Mouse (Mus musculus) kidney, embryonic 14.5 days (tissue): ENCODE measurements around the gene D230025D16Rik. TPM values are rescaled to one million over a fixed set of nuclear protein-coding genes. Genes with fewer than 3 reads are reported as not detected.

Source experiments
- ATAC-seq: fragments of 200-750 bp; cut with Nextera tagmentation; 2 replicates; pipeline ENCODE4 v1.8.0; 2017; ENCODE audit warnings: moderate number of reproducible peaks, mild to moderate bottlenecking, moderate TSS enrichment, moderate library complexity; ENCODE audit not compliant: low FRiP score, low TSS enrichment
- H3K27ac ChIP-seq: fragments of 300-500 bp; sonication (generic); 2 replicates; pipeline ENCODE4 v1.5.1; 2014; ENCODE audit warnings: low read depth, mild to moderate bottlenecking, low read length, moderate library complexity, mixed read lengths
- H3K27me3 ChIP-seq: fragments of 300-500 bp; sonication (generic); 2 replicates; pipeline ENCODE4 v1.6.1; 2014; ENCODE audit warnings: mild to moderate bottlenecking, low read length; ENCODE audit not compliant: control insufficient read depth, insufficient read depth
- H3K36me3 ChIP-seq: fragments of 300-500 bp; sonication (generic); 2 replicates; pipeline ENCODE4 v1.6.1; 2014; ENCODE audit warnings: low read length, mixed read lengths; ENCODE audit not compliant: control insufficient read depth, insufficient read depth
- H3K4me1 ChIP-seq: fragments of 300-500 bp; sonication (generic); 2 replicates; pipeline ENCODE4 v1.6.1; 2014; ENCODE audit warnings: low read length, mixed read lengths; ENCODE audit not compliant: control insufficient read depth, insufficient read depth
- H3K4me2 ChIP-seq: fragments of 300-500 bp; sonication (generic); replicated peaks from 2 replicates; pipeline ENCODE4 v1.6.1; 2014; ENCODE audit warnings: low read depth, mild to moderate bottlenecking, low read length
- H3K4me3 ChIP-seq: fragments of 300-500 bp; sonication (generic); 2 replicates; pipeline ENCODE4 v1.5.1; 2014; ENCODE audit warnings: mild to moderate bottlenecking, low read length
- H3K9ac ChIP-seq: fragments of 300-500 bp; sonication (generic); 2 replicates; pipeline ENCODE4 v1.6.1; 2014; ENCODE audit warnings: low read depth, mild to moderate bottlenecking, low read length, moderate library complexity
- H3K9me3 ChIP-seq: fragments of 300-500 bp; sonication (generic); 2 replicates; pipeline ENCODE4 v1.6.1; 2016; ENCODE audit warnings: low read length; ENCODE audit not compliant: control insufficient read depth
- WGBS: fragments of 180-500 bp; shearing (Covaris S2); extraction: QIAGEN DNeasy Blood & Tissue Kit; methylation state at CpG from one replicate; pipeline ENCODE4 v1.1.7; 2014; 5-methylcytosine and 5-hydroxymethylcytosine counted together
- polyA plus RNA-seq: library from polyadenylated mRNA; unstranded; fragments of >200 nt; fragmentation: Nextera tagmentation; extraction: Ambion mirVana; gene quantifications from 2 replicates; pipeline ENCODE4 v1.2.1, GENCODE M21; 2014

Gene D230025D16Rik
- polyA plus RNA-seq, 1 experiment from 2014 or later: 28.8 TPM

DNA sequence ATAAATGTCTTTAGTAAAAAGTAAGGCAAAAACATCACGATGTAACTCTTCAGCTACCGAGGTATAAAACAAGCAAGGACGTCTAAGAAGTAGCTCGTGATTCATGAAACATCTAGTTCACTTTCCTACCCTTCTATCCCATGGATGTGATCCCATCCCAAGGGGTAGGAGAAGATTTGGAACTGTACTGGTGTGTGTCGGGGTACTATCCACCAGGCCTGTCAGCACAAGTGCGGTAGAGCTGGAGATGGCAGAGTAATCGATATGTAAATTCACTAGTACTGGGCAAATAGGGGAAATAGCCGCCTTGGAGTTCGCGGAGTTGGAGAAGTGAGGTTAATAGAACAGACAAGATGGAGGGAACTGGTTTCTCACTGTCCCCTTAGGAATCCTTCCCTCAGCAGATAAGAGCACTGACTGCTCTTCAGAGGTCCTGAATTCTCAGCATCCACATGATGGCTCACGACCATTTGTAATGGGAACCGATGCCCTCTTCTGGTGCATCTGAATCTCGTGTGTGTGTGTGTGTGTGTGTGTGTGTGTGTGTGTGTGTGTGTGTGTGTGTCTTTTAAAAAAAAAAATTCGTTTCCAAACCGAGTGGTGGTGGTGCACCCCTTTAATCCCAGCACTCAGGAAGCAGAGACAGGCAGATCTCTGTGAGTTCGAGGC, 38.4 kb downstream of the D230025D16Rik start:
- H3K27ac ChIP-seq: no peak overlapping the region
- no peak overlapping the region; the same call in 1 of the 2 replicates for H3K4me3 ChIP-seq
- H3K4me2 ChIP-seq: no peak overlapping the region; the same call in 1 of the 2 replicates
- H3K4me1 ChIP-seq: peaks cover 14% of the 10 kb centered on the region
- peaks cover 67% of the 10 kb centered on the region for H3K27me3 ChIP-seq
- H3K9ac ChIP-seq: no peak overlapping the region
- 38% methylated on average over 16 of the region's 16 CpGs for WGBS
- no peaks in the 10 kb centered on the region for H3K36me3 ChIP-seq
- no peak for ATAC-seq
- peaks cover 4% of the 10 kb centered on the region; the same call in 1 of the 2 replicates for H3K9me3 ChIP-seq

DNA sequence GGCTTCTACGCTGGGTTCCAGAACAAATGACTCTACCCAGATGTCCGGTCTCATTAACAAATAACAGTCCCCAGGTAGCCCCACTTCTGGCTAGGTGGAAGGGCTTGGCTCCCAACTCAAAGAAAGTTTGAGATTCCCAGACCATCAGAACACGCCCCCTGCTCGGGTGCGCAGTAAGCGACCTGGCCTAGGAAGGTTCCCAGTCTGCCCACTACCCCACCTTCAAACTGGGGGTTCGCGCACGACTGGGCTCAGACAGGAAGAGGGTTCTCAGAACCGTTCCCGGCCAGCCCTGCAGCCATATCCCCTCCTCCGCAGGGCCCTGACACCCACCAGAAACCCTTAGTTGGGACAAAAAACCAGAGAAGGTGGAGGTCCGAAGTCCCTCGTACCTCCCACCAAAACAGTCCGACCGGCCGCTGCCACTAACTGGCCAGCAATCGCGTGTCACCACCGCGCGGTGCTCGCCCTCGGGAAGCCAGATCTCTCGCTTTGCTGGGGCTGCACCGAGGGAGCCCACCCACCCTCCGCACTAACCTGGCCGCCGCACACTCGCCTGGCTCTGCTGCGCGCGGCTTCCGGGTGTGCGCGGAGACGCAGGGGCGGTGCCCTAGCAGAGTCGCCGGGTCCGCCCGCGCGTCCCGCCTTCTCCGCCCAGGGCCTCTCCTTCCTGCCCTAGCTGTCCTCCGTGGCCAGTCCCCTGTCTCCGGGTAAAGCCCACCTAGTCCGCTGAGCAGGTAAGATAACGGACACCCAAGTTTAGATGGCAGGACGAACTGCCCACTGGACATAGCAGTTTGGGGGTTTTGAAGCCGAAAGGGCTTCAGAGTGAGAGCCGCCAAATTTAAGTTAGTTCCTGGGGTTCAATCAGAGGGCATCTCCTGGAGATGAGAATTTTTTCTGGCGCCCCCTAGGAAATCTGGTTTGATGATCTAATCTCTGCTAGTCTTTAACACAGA, 39.4 kb downstream of the D230025D16Rik start, which contains the start of the genes Tradd and Fbxl8:
Tradd (minus strand) TSS at position 586 of the 959 bp plus-strand sequence.
Fbxl8 (plus strand) TSS at position 625 of the 959 bp plus-strand sequence.
- peak within 1 kb of the TSS; percentile 61 for H3K4me3 ChIP-seq
- H3K9me3 ChIP-seq: peaks cover 4% of the 10 kb centered on the region; the same call in 1 of the 2 replicates
- WGBS: 1% methylated on average over 54 of the region's 54 CpGs
- H3K4me1 ChIP-seq: peaks cover 18% of the 10 kb centered on the region
- peak within 1 kb of the TSS; percentile 53 for H3K4me2 ChIP-seq
- no peaks in the 10 kb centered on the region for H3K36me3 ChIP-seq
- peaks cover 67% of the 10 kb centered on the region for H3K27me3 ChIP-seq
- no peak within 1 kb of the TSS for H3K27ac ChIP-seq
- peak; percentile 55 for ATAC-seq
- H3K9ac ChIP-seq: peak within 1 kb of the TSS; percentile 48

DNA sequence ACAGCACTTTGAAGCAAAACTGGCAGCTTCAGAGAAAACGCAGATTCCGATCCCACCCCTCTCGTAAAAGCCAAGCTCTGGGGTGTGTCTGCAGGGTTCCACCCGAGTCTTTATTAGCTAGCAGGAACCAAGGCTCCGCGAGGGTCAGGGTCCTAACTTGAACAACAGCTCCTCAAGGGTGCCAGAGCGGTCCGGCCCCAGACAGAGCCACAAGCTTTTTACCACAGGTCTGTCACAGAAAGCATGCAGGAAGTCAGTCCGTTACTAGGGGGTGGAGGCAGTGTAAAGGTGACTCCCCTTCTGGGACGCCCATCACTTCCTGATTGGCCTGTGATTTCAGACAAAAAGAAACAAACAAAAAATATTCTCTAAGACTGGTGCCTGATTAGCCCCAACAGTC, 40.2 kb downstream of the D230025D16Rik start:
- H3K4me2 ChIP-seq: peak overlapping the region; percentile 53
- H3K27me3 ChIP-seq: peaks cover 67% of the 10 kb centered on the region
- H3K4me3 ChIP-seq: peak overlapping the region; percentile 61
- peaks cover 23% of the 10 kb centered on the region for H3K4me1 ChIP-seq
- H3K36me3 ChIP-seq: no peaks in the 10 kb centered on the region
- ATAC-seq: no peak
- H3K27ac ChIP-seq: no peak overlapping the region
- H3K9me3 ChIP-seq: peaks cover 4% of the 10 kb centered on the region; the same call in 1 of the 2 replicates
- peak overlapping the region; percentile 48; the same call in 1 of the 2 replicates for H3K9ac ChIP-seq
- WGBS: 9% methylated on average over 10 of the region's 10 CpGs

DNA sequence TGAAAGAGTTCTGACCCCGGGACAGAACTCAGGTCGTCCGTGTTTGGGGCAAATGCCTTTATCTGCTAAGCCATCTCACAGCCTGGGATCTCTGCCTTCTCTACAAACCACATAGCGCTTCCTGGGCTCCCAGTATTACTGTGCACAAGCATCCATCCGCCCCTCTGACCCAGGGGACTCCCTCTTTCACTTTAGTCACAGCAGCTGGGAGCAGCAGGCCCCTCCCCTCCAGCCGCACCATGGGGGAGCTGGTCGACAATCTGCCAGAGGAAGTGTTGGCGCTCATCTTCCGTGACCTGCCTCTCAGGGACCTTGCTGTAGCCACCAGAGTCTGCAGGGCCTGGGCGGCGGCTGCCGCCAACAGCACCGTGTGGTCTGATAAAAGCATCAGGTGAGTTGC, 41.8 kb downstream of the D230025D16Rik start:
- Histone ChIP-seq H3K9me3 (peaks cover 4% of the 10 kb centered on the region; the same call in 1 of the 2 replicates), H3K4me3 (no peak overlapping the region), H3K4me2 (no peak overlapping the region), H3K4me1 (peaks cover 23% of the 10 kb centered on the region), H3K9ac (no peak overlapping the region), H3K27ac (no peak overlapping the region), H3K36me3 (no peaks in the 10 kb centered on the region), H3K27me3 (peaks cover 70% of the 10 kb centered on the region)
- ATAC-seq: no peak
- WGBS: 13% methylated on average over 13 of the region's 13 CpGs

DNA sequence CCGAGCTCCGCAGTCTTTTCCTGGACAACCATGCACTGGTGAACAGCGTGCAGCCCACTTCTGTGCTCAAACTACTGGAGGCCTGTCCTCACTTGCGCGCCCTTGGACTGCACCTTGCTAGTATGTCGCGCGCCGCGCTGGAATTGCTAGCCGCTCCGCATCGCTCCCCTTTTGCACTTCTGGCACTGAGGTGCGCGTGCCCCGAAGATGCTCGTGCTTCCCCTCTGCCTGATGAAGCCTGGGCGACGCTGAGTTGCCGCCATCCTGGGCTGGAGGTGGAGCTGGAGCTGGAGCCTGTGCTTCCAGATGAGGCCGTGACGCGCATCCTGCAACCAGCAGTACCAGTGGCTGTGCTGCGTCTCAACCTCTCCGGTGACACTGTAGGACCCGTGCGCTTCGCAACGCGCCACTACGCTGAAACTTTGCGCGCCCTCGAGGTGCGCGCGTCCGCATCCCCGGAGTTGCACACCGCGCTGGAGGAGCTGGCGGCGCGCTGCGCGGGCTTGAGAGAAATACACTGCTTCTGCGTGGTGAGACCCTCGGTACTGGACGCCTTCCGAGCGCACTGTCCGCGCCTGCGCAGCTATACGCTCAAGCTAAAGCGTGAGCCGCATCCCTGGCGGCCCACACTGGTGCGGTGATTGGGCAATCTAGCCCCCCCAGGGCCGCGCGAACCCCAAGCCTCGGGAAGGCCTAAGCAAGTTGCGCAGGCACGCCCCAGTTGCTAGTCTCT, 43.6 kb downstream of the D230025D16Rik start:
- Histone ChIP-seq H3K9me3 (peaks cover 4% of the 10 kb centered on the region; the same call in 1 of the 2 replicates), H3K27ac (no peak overlapping the region), H3K27me3 (peaks cover 79% of the 10 kb centered on the region), H3K4me2 (peak overlapping the region; percentile 92), H3K9ac (peak overlapping the region; percentile 28; the same call in 1 of the 2 replicates), H3K4me1 (peaks cover 23% of the 10 kb centered on the region), H3K36me3 (no peaks in the 10 kb centered on the region), H3K4me3 (peak overlapping the region; percentile 46)
- 1% methylated on average over 65 of the region's 65 CpGs for WGBS
- ATAC-seq: peak; percentile 39

DNA sequence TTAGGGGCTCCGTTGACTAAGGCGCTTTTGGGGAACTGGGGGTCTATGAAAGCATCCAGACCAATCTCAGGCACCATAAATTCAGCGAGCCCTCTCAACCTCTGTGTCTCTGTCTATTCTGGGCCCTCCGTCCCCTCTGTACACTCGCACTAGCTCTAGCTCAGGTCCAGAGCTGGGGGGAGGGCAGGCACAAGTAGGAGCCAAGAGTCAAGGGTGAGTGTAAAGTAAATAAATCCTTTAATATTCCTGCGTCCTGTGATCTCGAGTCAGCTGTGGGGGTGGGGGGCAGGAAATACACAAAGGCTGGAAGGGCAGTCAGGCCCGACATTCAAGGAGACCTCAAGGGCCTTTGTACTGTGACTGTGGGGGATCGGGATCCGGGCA, 44.1 kb downstream of the D230025D16Rik start:
- Histone ChIP-seq H3K27ac (no peak overlapping the region), H3K4me3 (peak overlapping the region; percentile 46), H3K27me3 (peaks cover 83% of the 10 kb centered on the region), H3K9ac (peak overlapping the region; percentile 28; the same call in 1 of the 2 replicates), H3K4me1 (peaks cover 23% of the 10 kb centered on the region), H3K4me2 (peak overlapping the region; percentile 92), H3K9me3 (peaks cover 4% of the 10 kb centered on the region; the same call in 1 of the 2 replicates), H3K36me3 (no peaks in the 10 kb centered on the region)
- WGBS: under 1% methylated on average over 10 of the region's 10 CpGs
- ATAC-seq: no peak

DNA sequence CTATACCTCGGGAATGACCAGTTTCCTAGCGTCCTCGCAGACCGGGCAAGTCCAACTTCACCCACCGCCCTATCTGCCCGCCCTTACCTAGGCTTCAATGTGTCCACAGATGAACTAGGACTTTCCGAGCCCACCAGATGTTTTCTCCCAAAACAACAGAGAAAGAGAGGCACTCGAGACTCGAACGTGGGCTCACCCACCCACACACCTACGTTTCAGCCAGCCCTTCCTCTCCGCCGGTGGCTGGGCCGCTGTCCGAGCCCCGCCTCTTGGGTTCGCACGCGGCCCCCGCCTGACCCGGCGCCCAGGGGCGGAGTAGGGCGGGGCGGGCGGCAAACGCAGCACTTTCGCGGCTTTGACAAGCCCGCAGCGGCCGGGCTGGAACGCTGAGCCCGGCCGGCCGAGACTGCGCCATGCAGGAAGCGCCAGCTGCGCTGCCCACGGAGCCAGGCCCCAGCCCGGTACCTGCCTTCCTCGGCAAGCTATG, 44.6 kb downstream of the D230025D16Rik start, which contains the start of gene Hsf4:
Hsf4 (plus strand) TSS at position 341 of the 487 bp plus-strand sequence.
- peak within 1 kb of the TSS; percentile 46 for H3K4me3 ChIP-seq
- H3K36me3 ChIP-seq: no peaks in the 10 kb centered on the region
- under 1% methylated on average over 42 of the region's 42 CpGs for WGBS
- H3K4me1 ChIP-seq: peaks cover 23% of the 10 kb centered on the region
- no peak within 1 kb of the TSS for H3K27ac ChIP-seq
- H3K27me3 ChIP-seq: peaks cover 88% of the 10 kb centered on the region
- peak within 1 kb of the TSS; percentile 45 for H3K9ac ChIP-seq
- peak within 1 kb of the TSS; percentile 92 for H3K4me2 ChIP-seq
- no peak for ATAC-seq
- peaks cover 4% of the 10 kb centered on the region; the same call in 1 of the 2 replicates for H3K9me3 ChIP-seq
